Mouse (Mus musculus) fat pad, adult 2 months (tissue): ENCODE measurements around the gene Rnf121.
A peak's percentile ranks its signal among the peaks of the same experiment; 100 is the strongest.

Experiments
- DNase-seq: peaks from one replicate; pipeline ENCODE4 v3.0.0-alpha.2; 2011; ENCODE audit warnings: low read depth, low spot score; ENCODE audit errors: extremely low read depth

Gene Rnf121

GRCm38 (mm10) chr7:102000921-102001630 is 64.2 kb downstream of the Rnf121 start:
- DNase-seq = peak; percentile 71

- DNase-seq = no peak
These were observed 65.0 kb downstream of the Rnf121 start for GRCm38 (mm10) chr7:102000296-102000695.

GRCm38 (mm10) chr7:101999461-102000151 is 65.7 kb downstream of the Rnf121 start:
- DNase-seq = no peak

- no peak for DNase-seq
These were observed 66.9 kb downstream of the Rnf121 start for GRCm38 (mm10) chr7:101998194-101998927.

GRCm38 (mm10) chr7:101994241-101994640 is 71.0 kb downstream of the Rnf121 start:
- DNase-seq = no peak

- DNase-seq = no peak
These were observed 80.2 kb downstream of the Rnf121 start for GRCm38 (mm10) chr7:101985081-101985480.

GRCm38 (mm10) chr7:101982735-101983134 is 82.5 kb downstream of the Rnf121 start:
- DNase-seq = no peak

GRCm38 (mm10) chr7:101974505-101974904 is 90.8 kb downstream of the Rnf121 start:
- no peak for DNase-seq

GRCm38 (mm10) chr7:101973730-101974129 is 91.5 kb downstream of the Rnf121 start:
- DNase-seq = no peak

- no peak for DNase-seq
These were observed 93.5 kb downstream of the Rnf121 start for GRCm38 (mm10) chr7:101971721-101972120.

GRCm38 (mm10) chr7:101970821-101971461 is 94.3 kb downstream of the Rnf121 start:
- DNase-seq = no peak

GRCm38 (mm10) chr7:101970429-101970775 is 94.9 kb downstream of the Rnf121 start:
- DNase-seq = no peak

- DNase-seq = no peak
These were observed 95.4 kb downstream of the Rnf121 start for GRCm38 (mm10) chr7:101969694-101970428.
